Mouse (Mus musculus): Measurements from ENCODE around the gene Vps29.

Vps29 gene

GRCm38 (mm10) chr5:122336554-122337294 lies 17.4 kb upstream of the Vps29 start:
- no peak for DNase-seq (ENCODE audit: low spot score)

GRCm38 (mm10) chr5:122342874-122343273 lies 11.3 kb upstream of the Vps29 start:
- DNase-seq (ENCODE audit: low spot score) = no peak

GRCm38 (mm10) chr5:122343768-122344167 lies 10.4 kb upstream of the Vps29 start:
- DNase-seq (ENCODE audit: low spot score) = no peak

- DNase-seq (ENCODE audit: low spot score) = peak; percentile 88
These were observed 9.9 kb upstream of the Vps29 start for GRCm38 (mm10) chr5:122344260-122344659.

- DNase-seq (ENCODE audit: low spot score) = no peak
These were observed 8.4 kb upstream of the Vps29 start for GRCm38 (mm10) chr5:122345777-122346176.

GRCm38 (mm10) chr5:122354492-122355067 lies 411 bp downstream of the Vps29 start:
- DNase-seq (ENCODE audit: low spot score) = no peak

- DNase-seq (ENCODE audit: low spot score) = peak; percentile 50
These were observed 17.5 kb downstream of the Vps29 start, which contains the start of gene Gpn3 for GRCm38 (mm10) chr5:122371591-122372191. TSS of gene Gpn3 (plus strand) at chr5:122371876.

GRCm38 (mm10) chr5:122372192-122372769 lies 18.1 kb downstream of the Vps29 start, which contains the start of gene Fam216a:
TSS of gene Fam216a (minus strand) at chr5:122372364.
- DNase-seq (ENCODE audit: low spot score) = peak; percentile 100

- DNase-seq (ENCODE audit: low spot score) = no peak
These were observed 18.7 kb downstream of the Vps29 start for GRCm38 (mm10) chr5:122372878-122373277.

GRCm38 (mm10) chr5:122377101-122377833 lies 23.1 kb downstream of the Vps29 start:
- no peak for DNase-seq (ENCODE audit: low spot score)

- no peak for DNase-seq (ENCODE audit: low spot score)
These were observed 24.0 kb downstream of the Vps29 start for GRCm38 (mm10) chr5:122378171-122378570.

GRCm38 (mm10) chr5:122379374-122380155 lies 25.4 kb downstream of the Vps29 start:
- peak; percentile 92 for DNase-seq (ENCODE audit: low spot score)

- no peak for DNase-seq (ENCODE audit: low spot score)
These were observed 35.8 kb downstream of the Vps29 start for GRCm38 (mm10) chr5:122390006-122390405.

GRCm38 (mm10) chr5:122390671-122391070 lies 36.5 kb downstream of the Vps29 start:
- DNase-seq (ENCODE audit: low spot score) = no peak

GRCm38 (mm10) chr5:122391178-122391785 lies 37.1 kb downstream of the Vps29 start:
- no peak for DNase-seq (ENCODE audit: low spot score)

- DNase-seq (ENCODE audit: low spot score) = peak; percentile 94
These were observed 37.6 kb downstream of the Vps29 start, which contains the start of gene Arpc3 for GRCm38 (mm10) chr5:122391786-122392180. TSS of gene Arpc3 (plus strand) at chr5:122391878.

- DNase-seq (ENCODE audit: low spot score) = peak; percentile 24
These were observed 38.2 kb downstream of the Vps29 start for GRCm38 (mm10) chr5:122392227-122393004.

GRCm38 (mm10) chr5:122393887-122394286 lies 39.7 kb downstream of the Vps29 start:
- peak; percentile 87 for DNase-seq (ENCODE audit: low spot score)

GRCm38 (mm10) chr5:122396791-122397190 lies 42.6 kb downstream of the Vps29 start:
- DNase-seq (ENCODE audit: low spot score) = no peak

- no peak for DNase-seq (ENCODE audit: low spot score)
These were observed 43.3 kb downstream of the Vps29 start for GRCm38 (mm10) chr5:122397495-122397894.

Measured in retina, embryonic 14.5 days (tissue).